Mouse (Mus musculus): ENCODE data around the gene Prkaa1.
"Not testable (repeated sequence)": the region's sequence is repeated elsewhere in the genome, so short reads cannot be mapped to it uniquely, and the experiment has no call there.

Gene Prkaa1

GRCm38 (mm10) chr15:5129111-5129805 is 14.4 kb upstream of the Prkaa1 start:
- no peak for DNase-seq

GRCm38 (mm10) chr15:5130887-5131668 is 12.6 kb upstream of the Prkaa1 start:
- not testable (repeated sequence) for DNase-seq

GRCm38 (mm10) chr15:5133301-5133700 is 10.4 kb upstream of the Prkaa1 start:
- DNase-seq, result no peak

GRCm38 (mm10) chr15:5134179-5134578 is 9.5 kb upstream of the Prkaa1 start:
- no peak for DNase-seq

- no peak for DNase-seq
Measured at GRCm38 (mm10) chr15:5134945-5135483, 8.6 kb upstream of the Prkaa1 start.

- peak; percentile 22 to 29 for DNase-seq
Measured at GRCm38 (mm10) chr15:5138021-5138856, 5.4 kb upstream of the Prkaa1 start.

GRCm38 (mm10) chr15:5139366-5139765 is 4.3 kb upstream of the Prkaa1 start:
- no peak for DNase-seq

- no peak for DNase-seq
Measured at GRCm38 (mm10) chr15:5139863-5140262, 3.8 kb upstream of the Prkaa1 start.

GRCm38 (mm10) chr15:5140357-5140756 is 3.3 kb upstream of the Prkaa1 start:
- DNase-seq, result no peak

- DNase-seq, result no peak
Measured at GRCm38 (mm10) chr15:5142047-5142446, 1.6 kb upstream of the Prkaa1 start.

- DNase-seq, result no peak
Measured at GRCm38 (mm10) chr15:5142714-5143113, 947 bp upstream of the Prkaa1 start.

- DNase-seq, result peak; percentile 87 to 88
Measured at GRCm38 (mm10) chr15:5144021-5144778, 539 bp downstream of the Prkaa1 start.

GRCm38 (mm10) chr15:5145196-5145945 is 1.7 kb downstream of the Prkaa1 start:
- DNase-seq, result no peak

GRCm38 (mm10) chr15:5149187-5149586 is 5.5 kb downstream of the Prkaa1 start:
- DNase-seq, result no peak

GRCm38 (mm10) chr15:5152171-5152570 is 8.5 kb downstream of the Prkaa1 start:
- DNase-seq, result no peak

GRCm38 (mm10) chr15:5154621-5155020 is 11.0 kb downstream of the Prkaa1 start:
- DNase-seq, result no peak

- no peak for DNase-seq
Measured at GRCm38 (mm10) chr15:5155093-5155492, 11.4 kb downstream of the Prkaa1 start.

GRCm38 (mm10) chr15:5156355-5156754 is 12.7 kb downstream of the Prkaa1 start:
- DNase-seq, result no peak

- DNase-seq, result no peak
Measured at GRCm38 (mm10) chr15:5157386-5157785, 13.7 kb downstream of the Prkaa1 start.

- DNase-seq, result no peak
Measured at GRCm38 (mm10) chr15:5158827-5159226, 15.2 kb downstream of the Prkaa1 start.

GRCm38 (mm10) chr15:5165121-5165773 is 21.6 kb downstream of the Prkaa1 start:
- DNase-seq, result no peak
